Mouse (Mus musculus) liver, adult 2 months (tissue): ENCODE measurements at regions not wholly inside any gene's neighbourhood (a gene's known extent, or its start where the extent isn't known, plus 50 kb on each side); places are given as distances from the start of the nearest gene placed in this dataset.

Experiments used
- DNase-seq: peaks from one replicate; pipeline ENCODE4 v3.0.0-alpha.2; 2011; ENCODE audit warnings: low read depth, low spot score; ENCODE audit errors: extremely low read depth
- H3K27ac ChIP-seq: fragments of 200-500 bp; replicated peaks from 2 replicates; pipeline ENCODE4 v1.5.1; 2012; ENCODE audit warnings: low read depth, mild to moderate bottlenecking, control low read depth, inconsistent platforms, low read length; ENCODE audit not compliant: insufficient read depth
- H3K27me3 ChIP-seq: fragments of 200-500 bp; 2 replicates; pipeline ENCODE4 v1.6.1; 2012; ENCODE audit warnings: mild to moderate bottlenecking, moderate library complexity, low read length, inconsistent platforms; ENCODE audit not compliant: control insufficient read depth, insufficient read depth
- H3K36me3 ChIP-seq: fragments of 200-500 bp; 2 replicates; pipeline ENCODE4 v1.6.1; 2012; ENCODE audit warnings: low read length, inconsistent platforms; ENCODE audit not compliant: control insufficient read depth, insufficient read depth
- H3K4me1 ChIP-seq: fragments of 200-500 bp; 2 replicates; pipeline ENCODE4 v1.6.1; 2011; ENCODE audit warnings: low read length; ENCODE audit not compliant: control insufficient read depth, insufficient read depth
- H3K4me3 ChIP-seq: fragments of 200-500 bp; 2 replicates; pipeline ENCODE4 v1.5.1; 2011; ENCODE audit warnings: low read depth, mild to moderate bottlenecking, control low read depth, low read length, moderate library complexity; ENCODE audit not compliant: insufficient read depth
- H3K79me2 ChIP-seq: fragments of 200-500 bp; 2 replicates; pipeline ENCODE4 v1.6.1; 2012; ENCODE audit warnings: inconsistent platforms, mild to moderate bottlenecking, low read length, moderate library complexity; ENCODE audit not compliant: control insufficient read depth, insufficient read depth
- H3K9ac ChIP-seq: fragments of 200-500 bp; 2 replicates; pipeline ENCODE4 v1.6.1; 2012; ENCODE audit warnings: low read depth, mild to moderate bottlenecking, control low read depth, inconsistent platforms, low read length
- CTCF ChIP-seq: fragments of 200-500 bp; IDR thresholded peaks from 2 replicates; pipeline ENCODE4 v1.5.1; 2011; ENCODE audit warnings: low read depth, low read length, control low read depth
- POLR2A ChIP-seq: fragments of 200-500 bp; IDR thresholded peaks from 2 replicates; pipeline ENCODE4 v1.6.1; 2011; ENCODE audit warnings: low read length, control low read depth; ENCODE audit not compliant: insufficient read depth; ENCODE audit errors: extremely low read depth
- WGBS: fragments of 180-500 bp; shearing (Covaris S2); methylation state at CpG from one replicate; pipeline ENCODE4 v1.1.7; 2018; 5-methylcytosine and 5-hydroxymethylcytosine counted together

- Histone ChIP-seq H3K27ac (no peak overlapping the region), H3K9ac (no peak overlapping the region), H3K27me3 (no peaks in the 10 kb centered on the region), H3K4me1 (no peaks in the 10 kb centered on the region), H3K79me2 (no peaks in the 10 kb centered on the region), H3K36me3 (no peaks in the 10 kb centered on the region), H3K4me3 (no peak overlapping the region)
- TF ChIP-seq POLR2A (no peak), CTCF (no peak)
- WGBS: 66% methylated on average over 17 of the region's 17 CpGs
- no peak for DNase-seq
Measured at GRCm38 (mm10) chr13:107933598-107934571, 110.4 kb upstream of the Smim15 start.

GRCm38 (mm10) chr13:107932423-107933032 is 111.7 kb upstream of the Smim15 start:
- no peaks in the 10 kb centered on the region for H3K79me2 ChIP-seq
- no peak for DNase-seq
- H3K27ac ChIP-seq: no peak overlapping the region
- H3K36me3 ChIP-seq: no peaks in the 10 kb centered on the region
- TF ChIP-seq POLR2A: no peak
- 59% methylated on average over 12 of the region's 12 CpGs for WGBS
- H3K9ac ChIP-seq: no peak overlapping the region
- no peaks in the 10 kb centered on the region for H3K4me1 ChIP-seq
- H3K27me3 ChIP-seq: no peaks in the 10 kb centered on the region
- H3K4me3 ChIP-seq: no peak overlapping the region

GRCm38 (mm10) chr13:107931216-107931615 is 113.0 kb upstream of the Smim15 start:
- no peak for TF ChIP-seq POLR2A
- TF ChIP-seq CTCF: no peak
- WGBS: 94% methylated on average over 7 of the region's 7 CpGs
- H3K9ac ChIP-seq: no peak overlapping the region
- no peak overlapping the region for H3K27ac ChIP-seq
- H3K4me1 ChIP-seq: no peaks in the 10 kb centered on the region
- H3K79me2 ChIP-seq: no peaks in the 10 kb centered on the region
- no peaks in the 10 kb centered on the region for H3K36me3 ChIP-seq
- no peaks in the 10 kb centered on the region for H3K27me3 ChIP-seq
- H3K4me3 ChIP-seq: no peak overlapping the region
- no peak for DNase-seq

- TF ChIP-seq POLR2A: no peak
- TF ChIP-seq CTCF: peak; percentile 46
- Histone ChIP-seq H3K27ac (no peak overlapping the region), H3K27me3 (no peaks in the 10 kb centered on the region), H3K4me3 (no peak overlapping the region), H3K79me2 (no peaks in the 10 kb centered on the region), H3K4me1 (peaks cover 4% of the 10 kb centered on the region; the same call in 1 of the 2 replicates), H3K9ac (no peak overlapping the region), H3K36me3 (no peaks in the 10 kb centered on the region)
- no peak for DNase-seq
- WGBS: 90% methylated on average over 10 of the region's 10 CpGs
Measured at GRCm38 (mm10) chr13:107927499-107928215, 116.6 kb upstream of the Smim15 start.

GRCm38 (mm10) chr13:107925470-107925869 is 118.8 kb upstream of the Smim15 start:
- Histone ChIP-seq H3K79me2 (no peaks in the 10 kb centered on the region), H3K27me3 (no peaks in the 10 kb centered on the region), H3K4me3 (no peak overlapping the region), H3K9ac (no peak overlapping the region), H3K4me1 (peaks cover 6% of the 10 kb centered on the region; the same call in 1 of the 2 replicates), H3K36me3 (no peaks in the 10 kb centered on the region), H3K27ac (no peak overlapping the region)
- no peak for TF ChIP-seq CTCF
- no peak for TF ChIP-seq POLR2A
- peak; percentile 59 for DNase-seq
- WGBS: 54% methylated on average over 8 of the region's 8 CpGs
